Mouse (Mus musculus) neural tube, embryonic 15.5 days (tissue): ENCODE measurements around the gene Bckdk. TPM values are rescaled to one million over a fixed set of nuclear protein-coding genes. Genes with fewer than 3 reads are reported as not detected.
A peak's percentile ranks its signal among the peaks of the same experiment; 100 is the strongest.

Source experiments
- ATAC-seq: fragments of 200-750 bp; cut with Nextera tagmentation; 2 replicates; pipeline ENCODE4 v1.8.0; 2017; ENCODE audit warnings: mild to moderate bottlenecking, moderate TSS enrichment, moderate library complexity; ENCODE audit not compliant: low FRiP score
- H3K27ac ChIP-seq: fragments of 300-500 bp; sonication (generic); replicated peaks from 2 replicates; pipeline ENCODE4 v1.5.1; 2015; ENCODE audit warnings: mild to moderate bottlenecking, inconsistent platforms
- H3K27me3 ChIP-seq: fragments of 300-500 bp; sonication (generic); replicated peaks from 2 replicates; pipeline ENCODE4 v1.6.1; 2015; ENCODE audit warnings: inconsistent platforms
- H3K36me3 ChIP-seq: fragments of 300-500 bp; sonication (generic); 2 replicates; pipeline ENCODE4 v1.6.1; 2015; ENCODE audit warnings: inconsistent platforms
- H3K4me1 ChIP-seq: fragments of 300-500 bp; sonication (generic); 2 replicates; pipeline ENCODE4 v1.6.1; 2015; ENCODE audit warnings: inconsistent platforms
- H3K4me2 ChIP-seq: fragments of 300-500 bp; sonication (generic); 2 replicates; pipeline ENCODE4 v1.6.1; 2015; ENCODE audit warnings: inconsistent platforms, mild to moderate bottlenecking, moderate library complexity
- H3K4me3 ChIP-seq: fragments of 300-500 bp; sonication (generic); replicated peaks from 2 replicates; pipeline ENCODE4 v1.5.1; 2015; ENCODE audit warnings: mild to moderate bottlenecking, inconsistent platforms
- H3K9ac ChIP-seq: fragments of 300-500 bp; sonication (generic); replicated peaks from 2 replicates; pipeline ENCODE4 v1.6.1; 2015; ENCODE audit warnings: mild to moderate bottlenecking, inconsistent platforms
- H3K9me3 ChIP-seq: fragments of 300-500 bp; sonication (generic); replicated peaks from 2 replicates; pipeline ENCODE4 v1.6.1; 2016; ENCODE audit warnings: inconsistent platforms
- WGBS: fragments of 180-500 bp; shearing (Covaris S2); methylation state at CpG from one replicate; pipeline ENCODE4 v1.1.7; 2015; ENCODE audit warnings: mixed read lengths; 5-methylcytosine and 5-hydroxymethylcytosine counted together
- polyA plus RNA-seq: library from polyadenylated mRNA; unstranded; fragments of >200 nt; fragmentation: Nextera tagmentation; extraction: Ambion mirVana; gene quantifications from 2 replicates; pipeline ENCODE4 v1.2.1, GENCODE M21; 2015

Bckdk gene
- polyA plus RNA-seq, 1 experiment from 2014 or later: 58.2 TPM

DNA sequence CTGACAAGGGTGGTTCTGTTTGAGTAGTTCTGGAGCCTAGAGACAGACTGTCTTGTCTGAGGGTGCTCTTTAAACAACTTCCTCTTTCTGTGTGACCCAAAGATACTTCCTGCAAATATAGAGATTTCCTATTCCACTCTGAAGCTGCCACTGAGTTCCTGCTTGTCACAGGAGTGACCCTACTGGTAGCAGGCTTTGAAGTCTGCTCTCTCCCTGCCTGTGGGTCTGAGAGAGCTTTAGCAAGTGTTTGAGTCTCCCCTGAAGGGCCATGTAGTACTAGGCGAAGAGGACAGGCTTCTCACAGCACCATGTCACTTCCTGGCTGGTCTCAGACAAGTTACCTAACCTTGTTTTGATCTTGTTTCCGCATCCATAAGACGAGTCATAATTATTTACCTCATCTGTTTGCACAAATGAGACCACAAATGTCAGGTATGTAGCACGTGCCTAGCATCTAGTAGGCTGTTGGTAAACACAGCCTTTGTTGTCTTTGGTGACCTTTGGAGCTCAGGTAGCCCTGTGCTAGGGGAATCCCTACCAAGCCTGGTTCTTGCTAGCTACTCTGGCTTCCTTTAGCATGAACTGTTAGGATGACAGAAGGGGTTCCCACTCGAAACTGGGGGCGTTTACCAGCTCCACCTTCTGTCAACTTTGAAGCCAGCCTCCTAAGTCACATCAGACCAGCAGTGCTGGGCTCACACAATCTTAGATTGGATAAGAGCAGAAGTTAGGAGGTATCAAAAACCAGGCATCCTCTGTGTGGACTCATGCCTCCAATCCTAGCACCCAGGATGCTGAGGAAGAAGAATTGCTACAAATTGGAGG lies 18.8 kb downstream of the Bckdk start:
- H3K9ac ChIP-seq: no peak overlapping the region
- no peaks in the 10 kb centered on the region for H3K4me1 ChIP-seq
- H3K9me3 ChIP-seq: no peaks in the 10 kb centered on the region
- H3K27ac ChIP-seq: no peak overlapping the region
- no peak overlapping the region for H3K4me2 ChIP-seq
- ATAC-seq: no peak
- WGBS: 92% methylated on average over 6 of the region's 6 CpGs
- peaks cover 61% of the 10 kb centered on the region for H3K36me3 ChIP-seq
- H3K4me3 ChIP-seq: no peak overlapping the region
- peaks cover 1% of the 10 kb centered on the region for H3K27me3 ChIP-seq

DNA sequence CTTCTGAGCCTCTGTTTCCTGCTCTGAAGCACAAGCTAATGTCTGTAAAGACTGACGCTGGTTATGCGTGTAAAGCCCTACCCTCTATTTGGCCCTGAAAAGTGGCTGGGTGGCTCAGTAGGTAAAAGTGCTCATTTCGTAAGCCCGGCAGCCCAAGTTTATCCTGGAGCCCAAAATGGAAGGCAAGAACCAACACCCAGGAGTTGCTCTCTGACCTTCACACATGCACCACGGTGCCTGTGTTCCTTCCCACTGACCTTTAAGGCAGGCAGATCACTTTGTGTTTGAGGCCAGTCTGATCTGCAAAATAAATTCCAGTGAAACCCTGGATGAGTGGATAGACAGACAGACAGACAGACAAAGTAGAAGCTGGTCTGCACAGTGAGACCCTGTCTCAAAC lies 19.8 kb downstream of the Bckdk start:
- no peak for ATAC-seq
- H3K27ac ChIP-seq: no peak overlapping the region
- no peak overlapping the region for H3K4me2 ChIP-seq
- H3K36me3 ChIP-seq: peaks cover 57% of the 10 kb centered on the region
- H3K27me3 ChIP-seq: peaks cover 12% of the 10 kb centered on the region
- H3K4me1 ChIP-seq: no peaks in the 10 kb centered on the region
- no peak overlapping the region for H3K9ac ChIP-seq
- no peak overlapping the region for H3K4me3 ChIP-seq
- H3K9me3 ChIP-seq: no peaks in the 10 kb centered on the region
- 94% methylated on average over 5 of the region's 5 CpGs for WGBS

DNA sequence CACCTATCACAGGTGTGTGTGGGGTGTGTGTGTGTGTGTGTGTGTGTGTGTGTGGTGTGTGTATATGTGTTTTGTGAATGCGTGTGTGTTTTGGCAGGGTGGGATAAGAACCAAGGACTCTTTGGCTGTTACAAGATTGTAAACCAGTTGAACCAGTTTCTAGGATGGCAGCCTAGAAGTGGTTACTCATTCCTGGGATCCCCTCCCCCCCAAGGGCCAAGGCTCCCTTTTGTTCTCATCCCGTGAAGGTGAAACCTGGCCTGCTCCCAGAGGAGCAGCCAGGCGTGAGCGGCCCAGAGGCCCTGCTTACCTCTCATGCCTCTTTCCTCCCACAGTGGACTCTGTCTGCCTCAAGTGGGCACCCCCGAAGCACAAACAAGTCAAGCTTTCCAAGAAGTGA lies 21.4 kb downstream of the Bckdk start:
- Histone ChIP-seq H3K9me3 (no peaks in the 10 kb centered on the region), H3K27me3 (peaks cover 27% of the 10 kb centered on the region), H3K27ac (no peak overlapping the region), H3K9ac (no peak overlapping the region), H3K36me3 (peaks cover 57% of the 10 kb centered on the region), H3K4me1 (peaks cover 11% of the 10 kb centered on the region; the same call in 1 of the 2 replicates), H3K4me2 (no peak overlapping the region), H3K4me3 (no peak overlapping the region)
- ATAC-seq: no peak
- WGBS: 80% methylated on average over 5 of the region's 5 CpGs

DNA sequence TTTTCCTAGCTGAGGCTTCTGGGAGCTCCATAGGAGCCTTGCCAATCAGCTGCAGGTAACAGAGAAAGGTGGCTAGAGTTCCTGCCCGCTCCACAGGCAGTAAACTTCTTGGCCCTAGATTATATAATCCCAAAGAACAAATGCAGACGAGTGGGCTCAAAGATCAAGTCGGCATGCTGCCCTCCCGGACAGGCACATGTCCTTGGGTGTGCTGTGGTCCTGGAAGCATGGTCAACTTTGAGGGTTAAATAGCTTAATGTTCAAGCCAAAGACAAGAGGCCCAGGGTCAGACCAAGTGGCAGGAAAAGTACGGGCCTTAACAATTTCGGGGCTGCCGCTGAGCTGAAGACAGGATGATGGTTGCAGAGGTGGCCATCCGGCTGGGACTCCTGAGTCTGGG lies 22.2 kb downstream of the Bckdk start:
- no peaks in the 10 kb centered on the region for H3K9me3 ChIP-seq
- no peak overlapping the region for H3K9ac ChIP-seq
- peaks cover 11% of the 10 kb centered on the region; the same call in 1 of the 2 replicates for H3K4me1 ChIP-seq
- H3K27me3 ChIP-seq: peaks cover 32% of the 10 kb centered on the region
- WGBS: 92% methylated on average over 8 of the region's 8 CpGs
- no peak for ATAC-seq
- peaks cover 52% of the 10 kb centered on the region for H3K36me3 ChIP-seq
- H3K27ac ChIP-seq: no peak overlapping the region
- H3K4me3 ChIP-seq: no peak overlapping the region
- H3K4me2 ChIP-seq: no peak overlapping the region

DNA sequence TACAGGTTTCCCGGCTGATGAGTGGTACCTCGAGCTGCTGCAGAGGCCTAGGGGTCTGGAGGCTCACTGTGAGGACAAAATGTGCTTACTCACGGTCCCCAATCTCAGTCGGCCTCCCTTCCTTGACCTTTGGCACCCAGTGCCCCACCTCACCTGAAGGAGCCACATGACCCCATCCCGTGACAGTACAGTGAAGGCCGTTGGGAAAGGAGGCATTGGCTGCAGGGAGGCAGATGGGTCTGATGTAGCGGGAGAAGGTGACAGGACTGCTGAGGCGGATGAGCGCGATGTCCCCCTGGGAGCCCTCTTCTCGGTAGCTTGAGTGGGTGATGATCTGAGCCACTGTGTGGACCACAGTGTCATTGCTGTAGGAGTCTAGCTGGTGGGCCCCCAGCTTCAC lies 23.0 kb downstream of the Bckdk start:
- no peaks in the 10 kb centered on the region for H3K9me3 ChIP-seq
- H3K27ac ChIP-seq: no peak overlapping the region
- no peak overlapping the region for H3K4me3 ChIP-seq
- no peak for ATAC-seq
- H3K9ac ChIP-seq: no peak overlapping the region
- WGBS: 90% methylated on average over 11 of the region's 11 CpGs
- peaks cover 32% of the 10 kb centered on the region for H3K27me3 ChIP-seq
- H3K4me2 ChIP-seq: no peak overlapping the region
- H3K36me3 ChIP-seq: peaks cover 49% of the 10 kb centered on the region
- H3K4me1 ChIP-seq: peaks cover 11% of the 10 kb centered on the region; the same call in 1 of the 2 replicates

DNA sequence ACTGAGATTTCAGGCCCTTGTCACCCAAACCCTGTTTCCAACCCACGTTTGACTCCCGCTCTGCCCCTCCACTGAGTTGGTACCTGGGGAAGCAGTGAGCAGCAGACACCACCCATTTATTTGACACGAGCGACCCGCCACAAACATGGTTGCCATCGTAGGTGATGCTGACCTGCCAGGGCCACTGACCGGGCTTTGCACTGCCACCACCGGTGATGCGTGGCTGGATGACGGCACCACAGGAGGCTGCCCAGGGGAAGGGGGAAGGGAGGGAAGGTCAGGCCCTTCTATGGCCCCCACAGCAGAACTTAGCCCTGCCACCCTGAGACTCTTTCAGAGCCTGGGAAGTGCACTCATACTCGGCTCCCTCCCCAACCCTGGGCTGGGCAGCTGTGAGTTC lies 23.8 kb downstream of the Bckdk start:
- Histone ChIP-seq H3K4me1 (peaks cover 11% of the 10 kb centered on the region; the same call in 1 of the 2 replicates), H3K27me3 (peaks cover 32% of the 10 kb centered on the region), H3K4me3 (no peak overlapping the region), H3K9me3 (no peaks in the 10 kb centered on the region), H3K9ac (no peak overlapping the region), H3K36me3 (peaks cover 41% of the 10 kb centered on the region), H3K27ac (no peak overlapping the region), H3K4me2 (no peak overlapping the region)
- no peak for ATAC-seq
- WGBS: 88% methylated on average over 11 of the region's 11 CpGs

DNA sequence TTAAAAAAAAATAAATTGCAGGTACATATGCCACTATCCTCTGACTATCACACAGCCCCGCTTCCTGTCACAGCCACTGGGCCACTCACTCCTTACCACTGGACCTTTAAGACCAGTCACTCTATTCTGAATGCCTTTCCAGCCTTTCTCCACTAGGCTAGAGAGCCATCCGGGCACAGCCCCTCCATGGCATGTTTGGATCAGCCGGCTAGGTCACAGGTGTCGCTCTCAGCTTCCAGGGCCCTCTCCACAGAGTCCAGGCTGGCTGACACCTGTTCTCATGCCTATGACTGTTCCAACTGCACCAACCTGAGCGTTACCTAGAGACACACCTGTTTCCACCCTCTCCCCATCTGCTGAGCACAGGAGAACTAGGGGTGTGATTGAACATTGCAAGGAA lies 24.7 kb downstream of the Bckdk start:
- Histone ChIP-seq H3K9me3 (no peaks in the 10 kb centered on the region), H3K9ac (no peak overlapping the region), H3K4me1 (peaks cover 11% of the 10 kb centered on the region; the same call in 1 of the 2 replicates), H3K36me3 (peaks cover 33% of the 10 kb centered on the region), H3K27me3 (peaks cover 32% of the 10 kb centered on the region), H3K4me2 (no peak overlapping the region), H3K4me3 (no peak overlapping the region), H3K27ac (no peak overlapping the region)
- 56% methylated on average over 5 of the region's 5 CpGs for WGBS
- no peak for ATAC-seq

DNA sequence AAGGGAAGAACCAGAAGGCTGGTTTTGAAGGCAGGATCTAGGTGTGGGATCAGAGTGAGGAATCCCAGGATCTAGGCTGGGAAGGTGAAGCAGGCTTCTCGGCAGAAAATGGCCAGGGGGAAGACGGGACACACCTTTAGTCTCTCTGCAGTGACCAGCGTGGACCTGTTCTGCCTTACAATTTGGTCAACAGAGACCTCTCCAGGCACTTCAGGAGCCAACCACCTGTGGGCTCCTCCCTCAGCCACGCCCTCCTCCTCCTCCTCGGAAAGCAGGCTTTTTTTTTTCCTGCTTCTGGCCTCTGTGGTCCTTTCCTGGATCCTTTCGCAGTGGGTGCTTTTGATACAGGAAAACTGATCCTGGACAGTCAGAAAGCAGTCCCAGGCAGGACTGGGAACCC lies 26.0 kb downstream of the Bckdk start, which contains the start of gene Prss8:
Gene Prss8, minus strand, starts transcription at position 182 of the 400 bp plus-strand sequence.
- peaks cover 20% of the 10 kb centered on the region for H3K4me1 ChIP-seq
- peaks cover 32% of the 10 kb centered on the region for H3K27me3 ChIP-seq
- H3K36me3 ChIP-seq: peaks cover 20% of the 10 kb centered on the region
- WGBS: 10% methylated on average over 6 of the region's 6 CpGs
- no peaks in the 10 kb centered on the region for H3K9me3 ChIP-seq
- no peak within 1 kb of the TSS for H3K27ac ChIP-seq
- H3K4me2 ChIP-seq: peak within 1 kb of the TSS; percentile 30
- no peak for ATAC-seq
- H3K9ac ChIP-seq: no peak within 1 kb of the TSS; the same call in 1 of the 2 replicates
- 0 out of 2 replicates have a peak within 1 kb of the TSS, but pooled peaks have one; percentile 8 for H3K4me3 ChIP-seq

DNA sequence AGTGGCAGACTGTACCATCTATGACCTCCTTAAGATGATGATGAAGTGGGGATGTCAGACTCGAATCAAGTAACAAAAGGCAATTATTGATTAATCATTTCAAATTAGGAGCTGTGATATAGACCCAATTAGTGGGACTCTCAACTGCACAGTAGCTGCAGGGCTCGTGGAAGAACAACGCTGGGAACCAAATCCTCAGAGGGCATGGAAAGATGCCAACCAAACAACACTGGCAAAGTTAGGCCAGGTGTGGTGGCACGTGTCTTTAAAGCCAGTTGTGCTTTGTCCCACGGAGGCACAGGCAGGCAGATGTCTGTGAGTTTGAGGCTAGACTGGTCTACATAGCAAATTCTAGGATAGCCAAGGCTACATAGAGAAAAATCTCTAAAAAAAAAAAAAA lies 26.8 kb downstream of the Bckdk start:
- Histone ChIP-seq H3K4me1 (peaks cover 21% of the 10 kb centered on the region), H3K9ac (no peak overlapping the region), H3K27ac (no peak overlapping the region), H3K9me3 (no peaks in the 10 kb centered on the region), H3K4me3 (no peak overlapping the region), H3K4me2 (no peak overlapping the region), H3K36me3 (peaks cover 13% of the 10 kb centered on the region), H3K27me3 (peaks cover 32% of the 10 kb centered on the region)
- no peak for ATAC-seq
- WGBS: 81% methylated on average over 5 of the region's 5 CpGs

DNA sequence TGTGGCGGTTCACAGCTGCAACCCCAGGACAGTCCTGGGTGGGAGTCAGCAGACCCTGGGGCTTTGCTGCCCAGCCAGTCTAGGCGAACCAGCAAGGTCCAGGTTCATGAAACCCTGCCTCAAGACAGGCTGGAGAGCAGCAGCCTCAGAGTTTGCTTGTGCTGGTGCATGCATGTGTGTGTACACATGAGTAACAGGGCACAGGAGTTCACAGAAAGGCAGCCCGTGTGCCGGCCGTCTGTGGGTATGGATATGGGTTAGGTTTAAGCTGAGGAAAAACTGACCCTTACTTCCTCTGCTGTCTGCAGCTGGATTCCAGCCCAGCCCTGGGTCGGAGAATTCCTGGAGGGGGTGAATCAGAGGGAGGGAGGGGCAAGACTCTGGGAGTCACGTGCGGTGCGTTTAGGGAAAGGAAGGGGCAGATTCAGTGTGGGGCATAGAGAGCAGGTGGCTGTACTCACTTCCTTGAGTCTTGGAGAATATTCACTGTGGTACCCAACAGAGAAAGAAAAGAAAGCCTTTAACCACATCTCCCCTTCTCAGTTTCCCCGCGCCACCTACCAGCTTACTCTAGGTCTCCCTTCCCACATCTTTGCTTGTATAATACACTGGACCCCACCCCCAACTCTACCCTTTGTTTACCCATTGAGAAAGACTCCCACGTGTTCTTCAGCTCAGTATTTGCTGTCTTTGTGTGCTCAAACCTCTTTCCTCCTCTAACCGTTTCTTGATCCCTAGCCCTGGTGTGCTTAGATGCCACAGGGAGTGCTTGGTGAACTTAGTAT lies 27.7 kb downstream of the Bckdk start:
- Histone ChIP-seq H3K4me1 (peaks cover 28% of the 10 kb centered on the region), H3K4me3 (no peak overlapping the region), H3K9me3 (no peaks in the 10 kb centered on the region), H3K27me3 (peaks cover 32% of the 10 kb centered on the region), H3K9ac (no peak overlapping the region), H3K4me2 (no peak overlapping the region), H3K27ac (no peak overlapping the region), H3K36me3 (peaks cover 4% of the 10 kb centered on the region; the same call in 1 of the 2 replicates)
- WGBS: 59% methylated on average over 13 of the region's 13 CpGs
- ATAC-seq: no peak

DNA sequence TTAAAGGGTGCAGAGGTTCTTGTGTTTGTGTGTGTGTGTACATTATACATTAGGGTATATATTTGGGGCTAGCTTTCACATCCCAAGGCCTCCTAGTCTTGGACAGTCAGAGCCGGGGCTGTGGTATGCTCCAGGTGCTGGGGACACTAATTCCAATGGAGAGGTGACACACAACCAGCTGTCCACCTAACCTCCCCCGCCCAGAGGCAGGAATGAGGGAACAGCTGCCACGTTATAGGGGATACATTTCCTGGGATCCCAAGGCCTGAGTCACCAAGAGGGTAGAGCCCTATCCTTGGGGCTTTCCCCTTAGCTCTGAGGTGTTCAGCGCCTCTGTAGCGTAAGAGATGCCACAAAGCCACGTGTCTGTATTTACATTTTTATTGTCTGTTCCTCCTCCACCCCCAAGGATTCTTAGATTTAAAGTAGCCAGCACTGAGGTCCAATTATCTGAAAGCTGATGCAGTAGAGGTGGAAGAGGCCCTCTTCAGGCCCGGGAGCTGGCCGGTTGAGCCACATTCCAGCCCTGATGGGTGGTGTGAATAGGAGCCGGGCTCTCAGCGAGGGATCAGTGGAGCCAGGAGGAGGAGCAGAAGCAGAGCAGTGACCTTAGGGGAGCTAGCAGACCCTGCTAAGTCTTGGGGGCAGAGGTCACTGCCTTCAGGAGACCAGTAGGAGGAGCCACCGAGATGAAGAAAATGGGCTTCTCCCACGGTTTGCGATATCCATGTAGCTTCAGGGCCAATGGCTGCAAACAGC lies 28.6 kb downstream of the Bckdk start:
- no peaks in the 10 kb centered on the region for H3K9me3 ChIP-seq
- peaks cover 30% of the 10 kb centered on the region for H3K4me1 ChIP-seq
- no peaks in the 10 kb centered on the region for H3K36me3 ChIP-seq
- H3K4me3 ChIP-seq: no peak overlapping the region
- H3K9ac ChIP-seq: no peak overlapping the region
- ATAC-seq: no peak
- no peak overlapping the region for H3K27ac ChIP-seq
- H3K27me3 ChIP-seq: peaks cover 32% of the 10 kb centered on the region
- 24% methylated on average over 13 of the region's 13 CpGs for WGBS
- H3K4me2 ChIP-seq: no peak overlapping the region
